Mouse (Mus musculus) heart, adult 10 weeks (tissue): ENCODE data around the gene Gm5861. TPM values are rescaled to one million over a fixed set of nuclear protein-coding genes. Genes with fewer than 3 reads are reported as not detected.

Source experiments
- polyA plus RNA-seq: library from polyadenylated mRNA; stranded (reverse); fragments of 350-450 nt; fragmentation: Illumina TruSeq; extraction: RNeasy Lipid Tissue Mini Kit (QIAGEN cat#74804); gene quantifications from one replicate; pipeline ENCODE4 v1.2.3, GENCODE M21; 2014; ENCODE audit warnings: low read depth, low replicate concordance

Gene Gm5861
- polyA plus RNA-seq: not detected

DNA sequence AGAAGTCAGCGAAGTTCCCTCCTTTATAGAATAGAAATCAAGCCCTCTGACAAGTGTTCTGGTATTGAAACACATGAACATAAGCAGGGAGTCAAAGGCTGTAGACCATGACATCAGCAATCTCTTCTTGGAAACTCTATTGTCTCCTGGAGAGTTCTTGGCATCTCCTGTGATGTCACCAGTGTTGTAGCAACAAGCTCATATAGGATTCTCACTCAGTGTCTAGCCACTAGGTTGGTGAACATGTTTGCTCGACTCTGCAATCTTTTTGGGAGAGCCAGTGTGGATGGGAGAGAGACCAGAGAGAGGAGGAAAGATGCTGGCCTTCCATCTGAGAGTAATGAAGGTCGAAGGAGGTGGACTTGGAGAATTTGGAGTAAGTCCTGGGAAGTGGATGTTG, at the start of gene Gm5861:
Gene Gm5861 (plus strand): TSS at position 301 of the 400 bp plus-strand sequence.

Other genes starting within 250 kb of the Gm5861 start
- not detected for gene Gm8871, start 235.3 kb upstream of the Gm5861 start, polyA plus RNA-seq
- gene Gm8857, start 235.3 kb upstream of the Gm5861 start, polyA plus RNA-seq: not detected
- not detected for gene Gm8879, start 55.4 kb upstream of the Gm5861 start, polyA plus RNA-seq
- gene Gm8890, start 73.0 kb downstream of the Gm5861 start, polyA plus RNA-seq: not detected
- not detected for gene Speer1, start 158.4 kb downstream of the Gm5861 start, polyA plus RNA-seq
- not detected for gene Gm8897, start 233.3 kb downstream of the Gm5861 start, polyA plus RNA-seq